ENCODE assay signal across 8 mouse cellular contexts in the genomic region with DNA sequence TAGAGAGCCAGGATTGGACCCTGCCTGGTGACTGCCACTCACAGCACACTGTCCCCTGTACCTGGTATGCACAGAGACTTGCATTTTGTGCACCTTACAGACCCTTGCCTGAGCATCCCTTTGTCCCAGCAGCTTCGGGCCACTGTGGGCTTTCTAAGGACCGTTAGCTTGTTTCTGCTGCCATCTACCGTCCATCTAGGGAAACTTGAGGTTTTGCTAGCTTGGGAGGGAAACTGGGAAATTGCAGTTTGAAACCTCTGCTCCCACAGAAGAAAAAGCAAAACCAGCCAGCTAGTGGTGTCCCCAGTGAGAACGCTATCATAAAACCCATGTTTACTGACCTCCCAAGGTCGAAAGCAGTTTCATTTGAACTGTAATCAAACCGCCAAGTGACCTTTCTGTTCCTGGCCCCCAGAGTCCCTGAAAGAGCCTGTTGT.
DNase-seq lines count a peak whose midpoint lies in the region; TF ChIP-seq lines count a peak whose summit lies in the region.

No protein-coding gene starts in this region.

- DNase-seq in CD8-positive naive resting alpha-beta T cell, adult 2 months (ENCODE audit: low read depth in 2 of 2, low spot score in 2 of 2), result peak; percentile 11 to 32
- DNase-seq in adrenal gland, adult 8-10 months, result peak; percentile 18
- DNase-seq in embryo, embryonic 11.5 days (ENCODE audit: low read depth, low spot score), result peak; percentile 77
- peak; percentile 73 to 84 for DNase-seq in heart, postnatal 10 days
- peak; percentile 82 for DNase-seq in kidney, postnatal 14 days
- DNase-seq in lung, adult 18-20 months, result peak; percentile 23 to 46
- peak; percentile 23 to 31 for DNase-seq in urinary bladder, postnatal 36 days (ENCODE audit: low spot score in 2 of 2)

- H3K4me3 ChIP-seq in olfactory bulb, adult 2 months (ENCODE audit: insufficient read depth, low read depth, low read length), result no peak overlapping the region

- WGBS in olfactory bulb, adult 2 months, result 8% methylated on average over 6 of the region's 6 CpGs

- TF ChIP-seq POLR2A in olfactory bulb, adult 2 months (IDR thresholded peaks at IDR 0.05; ENCODE audit: insufficient read depth, low read depth, low read length), result no peak

- peaks cover 5% of the 10 kb centered on the region for H3K4me1 ChIP-seq in olfactory bulb, adult 2 months (ENCODE audit: control insufficient read depth, insufficient read depth, low read length)

- no peak overlapping the region for H3K27ac ChIP-seq in olfactory bulb, adult 2 months (ENCODE audit: insufficient read depth, low read depth, low read length)

- TF ChIP-seq CTCF in olfactory bulb, adult 2 months (IDR thresholded peaks at IDR 0.05; ENCODE audit: insufficient read depth, low read depth, low read length), result peak; percentile 51

- intact Hi-C loops in heart, postnatal 10 days (cut with DNase I), result loop anchor here (2.0 to 5.0 kb wide), 2 partner anchors 47 to 446 kb away; no protein-coding TSS in a partner anchor

Comparison
In these comparisons a context has a peak if more than half of its experiments do, and no peak if none do; other contexts are left out.
1. DNase-seq: peak in every context shown above with its lines; median percentile 82 in kidney, postnatal 14 days; 78 in heart, postnatal 10 days; 77 in embryo, embryonic 11.5 days; 34 in lung, adult 18-20 months; 27 in urinary bladder, postnatal 36 days; 22 in CD8-positive naive resting alpha-beta T cell, adult 2 months; 18 in adrenal gland, adult 8-10 months.